Mouse (Mus musculus) heart, postnatal 0 days (tissue): ENCODE data around the gene Blcap.

ENCODE experiments used
- CTCF ChIP-seq: IDR thresholded peaks from 2 replicates; pipeline ENCODE4 v1.5.1; 2016; ENCODE audit warnings: antibody characterized with exemption, control low read depth, low read depth
- EP300 ChIP-seq: IDR thresholded peaks from 2 replicates; pipeline ENCODE4 v1.6.1; 2016; ENCODE audit warnings: antibody characterized with exemption, low read depth

DNA sequence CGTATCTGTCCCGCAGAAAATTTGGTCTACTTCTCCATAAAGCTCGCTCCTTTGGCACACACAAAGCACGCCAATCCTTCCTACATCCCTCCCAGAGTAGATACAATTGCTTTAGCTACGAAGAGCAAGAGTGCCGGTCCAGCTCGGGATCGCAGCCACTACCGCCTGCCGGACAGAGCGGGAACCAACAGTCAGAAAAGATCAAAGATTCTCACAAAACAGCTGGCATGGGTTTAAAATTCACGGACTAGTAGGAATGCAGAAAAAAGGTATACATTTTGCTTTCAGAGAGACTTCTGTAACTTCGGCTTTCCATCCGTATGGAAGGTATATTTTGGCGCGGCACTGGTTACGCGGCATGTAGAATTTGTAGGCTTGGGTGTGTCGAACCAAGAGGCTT is 11.6 kb downstream of the Blcap start:
- TF ChIP-seq CTCF (no peak), EP300 (no peak)
